In genomic region chr9:72672361-72672760, GRCm38 (mm10) we compare ENCODE assay signal across 8 mouse cellular contexts. TPM values are rescaled to one million over a fixed set of nuclear protein-coding genes. Genes with fewer than 3 reads are reported as not detected.
DNase-seq lines count a peak whose midpoint lies in the region; ATAC-seq and TF ChIP-seq lines count a peak whose summit lies in the region.

No protein-coding gene starts in this region.

- H3K9me3 ChIP-seq in kidney, embryonic 15.5 days (replicated peaks): no peaks in the 10 kb centered on the region
- H3K9me3 ChIP-seq in embryonic facial prominence, embryonic 11.5 days (replicated peaks; ENCODE audit: control insufficient read depth, low read length): no peaks in the 10 kb centered on the region
- no peaks in the 10 kb centered on the region for H3K9me3 ChIP-seq in hindbrain, postnatal 0 days (ENCODE audit: low read length)
- H3K9me3 ChIP-seq in liver, embryonic 11.5 days (ENCODE audit: control insufficient read depth, low read length): no peaks in the 10 kb centered on the region

- peaks cover 5% of the 10 kb centered on the region for H3K36me3 ChIP-seq in kidney, adult 2 months (ENCODE audit: control insufficient read depth, insufficient read depth, low read length)
- H3K36me3 ChIP-seq in kidney, embryonic 15.5 days: peaks cover 87% of the 10 kb centered on the region
- peaks cover 36% of the 10 kb centered on the region for H3K36me3 ChIP-seq in embryonic facial prominence, embryonic 11.5 days (replicated peaks; ENCODE audit: control insufficient read depth, insufficient read depth, low read depth, low read length)
- peaks cover 33% of the 10 kb centered on the region for H3K36me3 ChIP-seq in hindbrain, postnatal 0 days (ENCODE audit: insufficient read depth, low read length)
- H3K36me3 ChIP-seq in liver, embryonic 11.5 days (ENCODE audit: control insufficient read depth, insufficient read depth, low read length): peaks cover 39% of the 10 kb centered on the region

- DNase-seq in kidney, adult 2 months: peak; percentile 86
- peak; percentile 84 for DNase-seq in adrenal gland, postnatal 25 days
- DNase-seq in embryonic facial prominence, embryonic 11.5 days (ENCODE audit: low spot score): peak; percentile 89
- DNase-seq in hindbrain, postnatal 0 days (ENCODE audit: low spot score): peak; percentile 88
- DNase-seq in liver, embryonic 11.5 days (ENCODE audit: low spot score): peak; percentile 71
- DNase-seq in retina, adult 2 months (ENCODE audit: low read depth, low spot score): peak; percentile 44
- peak; percentile 87 for DNase-seq in thymus, postnatal 14 days

- WGBS in kidney, adult 2 months: 9% methylated on average over 2 of the region's 2 CpGs
- 30% methylated on average over 2 of the region's 2 CpGs for WGBS in kidney, embryonic 15.5 days
- WGBS in embryonic facial prominence, embryonic 11.5 days: 36% methylated on average over 2 of the region's 2 CpGs
- WGBS in hindbrain, postnatal 0 days: 23% methylated on average over 2 of the region's 2 CpGs
- WGBS in liver, embryonic 11.5 days: 36% methylated on average over 2 of the region's 2 CpGs

- H3K27ac ChIP-seq in kidney, adult 2 months (ENCODE audit: insufficient read depth, low read depth, low read length): no peak overlapping the region
- H3K27ac ChIP-seq in kidney, embryonic 15.5 days: no peak overlapping the region
- H3K27ac ChIP-seq in embryonic facial prominence, embryonic 11.5 days (replicated peaks; ENCODE audit: low read depth, low read length): no peak overlapping the region
- no peak overlapping the region for H3K27ac ChIP-seq in hindbrain, postnatal 0 days
- no peak overlapping the region for H3K27ac ChIP-seq in liver, embryonic 11.5 days (ENCODE audit: low read depth, low read length)

- no peak overlapping the region for H3K9ac ChIP-seq in kidney, embryonic 15.5 days
- H3K9ac ChIP-seq in embryonic facial prominence, embryonic 11.5 days (replicated peaks; ENCODE audit: low read length): no peak overlapping the region
- H3K9ac ChIP-seq in hindbrain, postnatal 0 days (replicated peaks; ENCODE audit: low read length): no peak overlapping the region
- no peak overlapping the region for H3K9ac ChIP-seq in liver, embryonic 11.5 days (ENCODE audit: low read depth, low read length)

- H3K4me2 ChIP-seq in kidney, embryonic 15.5 days: no peak overlapping the region
- H3K4me2 ChIP-seq in embryonic facial prominence, embryonic 11.5 days (ENCODE audit: low read depth, low read length): no peak overlapping the region
- no peak overlapping the region for H3K4me2 ChIP-seq in hindbrain, postnatal 0 days (ENCODE audit: low read depth, low read length)
- H3K4me2 ChIP-seq in liver, embryonic 11.5 days: no peak overlapping the region

- no peak for ATAC-seq in kidney, embryonic 15.5 days (replicated peaks; ENCODE audit: low FRiP score)
- no peak for ATAC-seq in embryonic facial prominence, embryonic 11.5 days (replicated peaks; ENCODE audit: insufficient number of reproducible peaks, low FRiP score, low TSS enrichment, low read depth)
- ATAC-seq in hindbrain, postnatal 0 days: peak; percentile 63; the same call in 1 of the 2 replicates
- no peak for ATAC-seq in liver, embryonic 11.5 days (replicated peaks; ENCODE audit: low FRiP score)

- H3K4me3 ChIP-seq in kidney, adult 2 months (ENCODE audit: insufficient read depth, low read depth, low read length): no peak overlapping the region
- H3K4me3 ChIP-seq in kidney, embryonic 15.5 days (replicated peaks): no peak overlapping the region
- no peak overlapping the region for H3K4me3 ChIP-seq in embryonic facial prominence, embryonic 11.5 days (ENCODE audit: low read depth, low read length)
- no peak overlapping the region for H3K4me3 ChIP-seq in hindbrain, postnatal 0 days (ENCODE audit: low read length)
- H3K4me3 ChIP-seq in liver, embryonic 11.5 days (ENCODE audit: low read depth, low read length): no peak overlapping the region

- TF ChIP-seq CTCF in kidney, adult 2 months (conservative IDR thresholded peaks at IDR 0.05; ENCODE audit: insufficient read depth, insufficient read length, low read depth, low read length): peak; percentile 97
- peak; percentile 95 for TF ChIP-seq CTCF in hindbrain, postnatal 0 days (IDR thresholded peaks at IDR 0.05; ENCODE audit: low read depth)

- H3K27me3 ChIP-seq in kidney, adult 2 months (replicated peaks; ENCODE audit: control insufficient read depth, insufficient read depth, low read length): no peaks in the 10 kb centered on the region
- no peaks in the 10 kb centered on the region for H3K27me3 ChIP-seq in kidney, embryonic 15.5 days
- H3K27me3 ChIP-seq in embryonic facial prominence, embryonic 11.5 days (ENCODE audit: control insufficient read depth, insufficient read depth, low read length): no peaks in the 10 kb centered on the region
- no peaks in the 10 kb centered on the region for H3K27me3 ChIP-seq in hindbrain, postnatal 0 days (ENCODE audit: insufficient read depth, low read length)
- no peaks in the 10 kb centered on the region for H3K27me3 ChIP-seq in liver, embryonic 11.5 days (replicated peaks; ENCODE audit: control insufficient read depth, insufficient read depth, low read length)

- no peak for TF ChIP-seq POLR2A in kidney, adult 2 months (IDR thresholded peaks at IDR 0.05; ENCODE audit: low read depth, low read length)

- no peaks in the 10 kb centered on the region for H3K4me1 ChIP-seq in kidney, adult 2 months (ENCODE audit: control insufficient read depth, insufficient read depth, low read length)
- peaks cover 16% of the 10 kb centered on the region for H3K4me1 ChIP-seq in kidney, embryonic 15.5 days
- no peaks in the 10 kb centered on the region for H3K4me1 ChIP-seq in embryonic facial prominence, embryonic 11.5 days (ENCODE audit: control insufficient read depth, insufficient read depth, low read length)
- no peaks in the 10 kb centered on the region for H3K4me1 ChIP-seq in hindbrain, postnatal 0 days (ENCODE audit: insufficient read depth, low read length)
- H3K4me1 ChIP-seq in liver, embryonic 11.5 days (replicated peaks; ENCODE audit: control insufficient read depth, insufficient read depth, low read length): peaks cover 4% of the 10 kb centered on the region

RNA-seq across cellular contexts. Expression of gene Nedd4, which starts 10.2 kb away (rescaled TPM):
- 104 and 118 TPM in 2 replicates for polyA plus RNA-seq in kidney, adult 2 months (2012; rRNA removed)
- 647 and 670 TPM in 2 replicates for polyA plus RNA-seq in kidney, embryonic 15.5 days (2015; fragmentation: Nextera tagmentation; extraction: Ambion mirVana)
- 418 and 467 TPM in 2 replicates for total RNA-seq in adrenal gland, postnatal 25 days (2021)
- 825 and 859 TPM in 2 replicates for polyA plus RNA-seq in embryonic facial prominence, embryonic 11.5 days (2014; fragmentation: Nextera tagmentation; extraction: Ambion mirVana)
- 393 and 416 TPM in 2 replicates for total RNA-seq in hindbrain, postnatal 0 days (2014; rRNA removed)
- 340 and 356 TPM in 2 replicates for polyA plus RNA-seq in hindbrain, postnatal 0 days (2015; fragmentation: Nextera tagmentation; extraction: Ambion mirVana)
- polyA plus RNA-seq in liver, embryonic 11.5 days (2014; fragmentation: Nextera tagmentation; extraction: Ambion mirVana): 302 and 334 TPM in 2 replicates
